Mouse (Mus musculus) erythroblast, adult 5-6 weeks (primary cell): ENCODE results near the gene Trpm1. TPM values are rescaled to one million over a fixed set of nuclear protein-coding genes. Genes with fewer than 3 reads are reported as not detected.
"Not testable (repeated sequence)": the region's sequence is repeated elsewhere in the genome, so short reads cannot be mapped to it uniquely, and the experiment has no call there.

Experiments used
- ATAC-seq: replicated peaks from 2 replicates; pipeline ENCODE4 v1.8.0; 2016; ENCODE audit warnings: moderate number of reproducible peaks, mild to moderate bottlenecking, moderate TSS enrichment, inconsistent platforms; ENCODE audit not compliant: poor library complexity, low FRiP score, severe bottlenecking
- total RNA-seq, 2 experiments: library from RNA; stranded (forward) in 1 of 2; stranded (reverse) in 1 of 2; fragments of 150-400 nt in 1 of 2; fragments of 200-764, 138-1000 nt in 1 of 2; gene quantifications; 2 replicates each; pipeline versions ENCODE4 v1.2.3 to v1.2.4; 2015 to 2017; ENCODE audit warnings: low replicate concordance in 2 of 2

Trpm1 gene
- total RNA-seq (2015; ENCODE audit: low replicate concordance) (not detected in 2 replicates), total RNA-seq (2017; ENCODE audit: low replicate concordance) (not detected in 2 replicates)

- no peak for ATAC-seq
These were observed at the start of gene Trpm1 for GRCm38 (mm10) chr7:64153535-64153934. TSS of gene Trpm1 (plus strand) at chr7:64153835.

DNA sequence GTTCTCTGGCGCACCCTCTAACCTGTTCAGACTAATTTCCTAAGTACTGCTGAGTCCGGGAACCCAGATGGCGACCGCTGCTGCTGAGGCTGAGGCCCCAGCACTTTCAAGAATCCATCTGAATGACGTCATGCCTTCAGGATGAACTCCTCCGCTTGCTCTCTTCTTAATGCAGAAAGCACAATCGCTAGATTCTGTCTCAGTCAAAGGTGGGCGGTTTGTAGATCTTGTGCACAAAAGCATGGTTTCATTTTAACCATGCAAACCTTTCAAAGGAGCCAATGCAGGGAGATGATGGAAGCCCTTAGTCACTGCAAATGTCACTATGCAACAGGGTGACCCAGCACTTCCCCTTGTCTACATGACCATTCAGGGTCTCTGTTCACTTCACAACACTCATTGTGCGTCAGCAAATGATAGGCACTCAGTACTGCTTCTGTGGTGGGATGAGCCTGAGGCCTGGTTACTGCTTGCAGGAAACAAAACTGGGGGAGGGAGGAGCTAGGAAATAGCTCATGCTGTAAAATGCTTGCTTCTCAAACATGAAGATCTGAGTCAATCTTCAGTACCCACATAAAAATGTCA, 31.4 kb upstream of the Trpm1 start:
- no peak for ATAC-seq

- no peak for ATAC-seq
These were observed 29.9 kb upstream of the Trpm1 start for GRCm38 (mm10) chr7:64123721-64124120.

DNA sequence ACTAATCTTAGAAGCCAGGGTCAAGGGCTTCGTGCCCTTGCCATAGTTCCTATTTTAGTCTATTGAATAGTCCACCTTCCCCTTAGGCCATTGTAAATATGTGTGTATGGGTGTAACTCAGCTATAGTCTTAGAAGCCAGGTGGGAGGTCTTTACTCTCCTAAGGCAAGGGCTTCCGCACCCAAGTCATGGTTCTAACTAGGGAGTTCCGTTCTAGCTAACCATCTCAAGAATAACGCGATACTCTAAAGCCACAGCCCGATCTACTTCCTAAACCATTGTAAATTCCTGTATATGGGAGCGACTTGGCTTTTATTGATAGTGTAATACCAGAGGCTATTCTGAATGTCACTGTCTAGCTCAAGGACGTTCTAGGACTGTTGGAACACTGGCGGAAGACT, 27.6 kb upstream of the Trpm1 start:
- not testable (repeated sequence) for ATAC-seq

DNA sequence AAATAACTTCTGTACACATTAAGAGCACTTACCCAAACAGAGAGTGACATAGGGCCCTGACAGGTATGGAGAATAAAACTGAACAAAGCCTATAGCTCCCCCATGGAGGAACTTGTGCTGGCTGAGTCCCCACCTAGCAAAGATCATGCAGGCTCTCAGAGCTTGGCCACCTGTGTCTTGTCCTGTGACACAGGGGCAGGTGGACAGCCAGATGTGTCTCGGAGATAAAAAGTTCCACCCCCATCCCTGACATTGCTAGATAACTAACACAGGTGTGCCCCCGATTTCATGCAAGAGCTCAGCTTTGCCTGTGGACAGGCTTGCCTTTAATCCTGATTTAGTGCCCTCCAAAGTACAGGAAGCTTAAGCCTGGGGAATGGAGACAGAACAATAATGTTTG, 13.8 kb upstream of the Trpm1 start:
- ATAC-seq, result no peak

DNA sequence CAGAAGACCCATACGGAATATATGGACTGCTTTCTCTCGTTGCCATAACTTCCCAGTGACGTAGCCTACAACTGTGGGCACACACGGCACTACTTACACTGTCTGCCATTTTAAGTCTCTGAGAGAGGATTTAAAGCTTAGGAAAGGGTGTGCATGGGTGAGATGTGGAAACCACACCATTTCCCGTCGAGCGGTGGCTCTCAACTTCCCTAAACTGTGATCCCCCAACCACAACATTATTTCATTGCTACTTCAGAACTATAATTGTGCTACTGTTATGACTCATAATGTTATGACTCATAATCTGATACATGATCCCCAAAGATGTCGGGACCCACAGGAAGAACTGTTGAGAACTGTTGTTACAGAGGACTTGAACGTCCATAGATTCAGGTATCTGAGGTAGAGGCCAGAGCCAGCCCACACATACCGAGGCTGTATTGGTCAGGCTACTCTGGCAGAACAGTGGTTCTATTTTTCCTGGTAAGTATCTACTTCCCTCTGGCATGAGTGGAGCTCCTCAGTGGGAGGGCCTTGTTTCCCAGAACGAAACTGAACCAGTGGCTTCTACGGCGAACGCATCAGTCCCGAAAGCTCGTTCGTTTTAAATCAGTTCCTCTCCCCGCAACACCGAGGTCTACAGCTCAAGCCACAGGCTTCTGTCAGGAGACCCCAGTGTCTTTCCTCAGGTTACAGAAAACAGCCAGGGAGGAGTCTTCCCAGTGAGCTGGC, 12.2 kb upstream of the Trpm1 start:
- ATAC-seq, result no peak

DNA sequence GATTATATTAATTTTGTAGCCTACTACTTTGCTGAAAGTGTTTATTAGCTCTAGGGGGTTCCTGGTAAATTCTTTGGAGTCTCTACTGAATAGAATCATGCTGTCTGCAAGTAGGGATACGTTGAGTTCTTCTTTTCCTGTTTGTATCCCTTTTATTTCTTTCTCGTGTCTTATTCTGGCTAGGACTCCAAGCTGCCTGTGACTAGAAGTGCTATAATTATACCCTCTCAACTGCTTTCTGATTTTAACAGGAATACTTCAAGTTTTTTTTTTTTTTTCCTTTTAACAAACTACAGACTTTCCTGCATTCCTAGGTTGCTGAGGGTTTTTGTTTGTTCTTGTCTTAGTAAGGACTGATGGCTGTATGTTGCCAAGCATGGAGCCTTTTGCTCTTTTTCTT, 4.3 kb upstream of the Trpm1 start:
- ATAC-seq, result no peak

DNA sequence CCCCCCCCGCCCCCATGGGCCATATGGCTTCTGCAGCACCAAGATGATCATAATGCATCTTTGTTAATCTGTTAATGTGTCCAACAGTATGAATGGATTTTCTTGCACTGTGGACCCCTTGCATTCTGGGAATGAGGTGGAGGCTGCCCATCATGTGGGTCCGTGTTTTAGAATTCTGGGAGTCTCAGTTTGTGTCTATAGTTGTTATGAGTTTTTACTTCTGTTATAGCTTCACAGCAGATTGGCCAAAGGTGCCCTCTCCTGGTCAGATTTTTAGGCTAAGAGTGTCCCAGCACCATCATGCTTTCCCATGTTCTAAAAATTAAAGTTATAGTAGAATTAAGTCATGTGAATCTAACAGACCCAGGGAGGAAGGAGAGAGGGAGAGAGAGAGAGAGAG, 3.9 kb upstream of the Trpm1 start:
- no peak for ATAC-seq

- ATAC-seq, result no peak
These were observed 3.1 kb upstream of the Trpm1 start for GRCm38 (mm10) chr7:64150436-64151080.

- no peak for ATAC-seq
These were observed 1.6 kb downstream of the Trpm1 start for GRCm38 (mm10) chr7:64155226-64155625.

GRCm38 (mm10) chr7:64155687-64156086, 2.1 kb downstream of the Trpm1 start:
- ATAC-seq, result no peak

GRCm38 (mm10) chr7:64156271-64156911, 2.8 kb downstream of the Trpm1 start:
- no peak for ATAC-seq

- ATAC-seq, result no peak
These were observed 3.5 kb downstream of the Trpm1 start for GRCm38 (mm10) chr7:64156918-64157690.

GRCm38 (mm10) chr7:64158281-64159055, 4.8 kb downstream of the Trpm1 start:
- no peak for ATAC-seq

DNA sequence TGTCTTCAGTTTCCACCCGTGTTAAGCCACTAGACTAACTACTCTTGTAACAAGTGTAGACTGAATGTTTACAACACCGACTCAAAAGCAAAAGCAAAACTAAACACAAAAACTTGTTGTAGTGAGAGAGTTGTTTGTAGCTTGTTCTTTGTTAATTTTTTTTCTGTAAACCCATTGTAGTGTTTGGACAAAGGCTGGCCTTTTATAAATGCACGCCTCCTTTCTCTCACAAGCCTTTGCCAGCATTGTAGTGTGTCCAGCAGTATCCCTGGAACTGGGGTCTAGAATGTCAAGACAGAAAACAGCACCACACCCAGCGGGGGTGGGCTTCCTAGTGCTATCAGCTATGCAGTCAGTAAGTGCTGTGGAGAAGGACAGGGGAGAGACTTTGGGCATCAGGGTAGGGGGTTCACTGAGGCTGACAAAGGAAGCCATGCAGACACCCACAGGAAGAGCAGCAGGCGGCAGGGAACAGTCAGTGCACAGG, 5.5 kb downstream of the Trpm1 start:
- ATAC-seq, result no peak

DNA sequence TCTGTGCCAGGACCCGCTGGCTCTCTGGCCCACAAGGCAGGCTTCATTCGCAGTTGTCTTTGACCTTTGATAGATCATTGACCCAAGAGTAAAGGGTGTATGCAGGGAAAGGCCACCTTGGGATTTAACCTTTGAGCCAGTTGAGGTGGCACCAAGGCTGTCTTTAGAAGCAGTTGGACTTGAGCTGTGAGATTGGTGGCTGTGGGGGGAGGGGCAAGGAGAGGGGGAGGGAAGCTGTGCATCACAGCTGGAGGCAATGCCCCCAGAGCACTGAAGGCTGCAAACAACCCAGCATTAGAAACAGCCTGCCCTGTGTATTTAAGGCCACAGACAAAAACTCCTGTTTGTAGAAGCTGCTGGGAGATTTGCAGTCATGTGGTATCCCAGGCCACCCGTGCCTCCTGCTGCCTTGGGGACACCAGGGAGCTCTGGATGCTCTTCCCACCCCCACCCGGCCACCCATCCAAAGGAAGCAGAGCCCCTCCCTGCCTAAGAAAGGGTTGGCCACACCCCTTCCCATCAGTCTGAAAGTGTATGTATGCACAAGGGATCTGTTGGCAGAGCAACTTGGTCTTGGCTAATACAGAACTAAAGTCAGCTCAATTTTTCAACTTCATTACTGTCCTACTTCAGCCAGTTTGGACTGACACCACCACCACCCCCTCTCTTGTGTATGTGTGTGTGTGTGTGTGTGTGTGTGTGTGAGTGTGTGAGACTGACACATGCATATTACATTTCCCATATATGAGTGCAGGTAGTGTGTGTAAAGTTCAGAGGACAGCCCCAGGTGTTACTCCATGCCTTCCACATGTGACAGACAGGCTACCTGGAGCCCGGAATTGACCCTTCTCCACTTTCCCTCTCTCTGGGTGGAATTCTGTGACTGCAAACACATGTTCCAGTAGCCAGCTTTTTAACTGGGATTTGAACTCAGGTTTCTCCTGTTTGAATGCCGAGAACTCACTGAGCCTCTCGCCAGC, 6.3 kb downstream of the Trpm1 start:
- ATAC-seq, result no peak

- ATAC-seq, result no peak
These were observed 7.3 kb downstream of the Trpm1 start for GRCm38 (mm10) chr7:64160737-64161470.
